Mouse (Mus musculus) liver, embryonic 14.5 days (tissue): ENCODE results near the gene Magi3.

Experiments used
- CTCF ChIP-seq: IDR thresholded peaks from 2 replicates; pipeline ENCODE4 v1.5.1; 2016; ENCODE audit warnings: antibody characterized with exemption, low read depth, control low read depth
- EP300 ChIP-seq: IDR thresholded peaks from 2 replicates; pipeline ENCODE4 v1.6.1; 2016; ENCODE audit warnings: antibody characterized with exemption, low read depth

DNA sequence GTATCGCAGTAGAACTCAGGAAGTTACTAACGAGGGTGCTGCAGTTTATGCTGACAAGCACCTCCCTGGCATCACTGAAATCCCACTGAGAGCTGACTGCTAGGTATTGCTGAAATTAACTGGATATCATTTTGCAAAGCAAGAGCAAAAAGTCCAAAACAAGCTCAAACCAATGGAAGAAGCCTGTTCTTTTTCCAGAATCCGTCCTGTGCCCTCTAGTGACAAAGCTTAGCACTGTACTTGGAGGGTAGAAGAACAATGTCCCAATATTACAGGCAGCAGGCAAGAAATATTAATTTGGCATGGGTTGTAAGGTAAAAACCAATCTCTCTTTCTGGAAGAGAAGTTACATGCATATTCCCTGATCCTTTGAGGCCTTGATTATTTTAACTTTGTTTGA is 118.5 kb downstream of the Magi3 start:
- TF ChIP-seq EP300, result no peak
- TF ChIP-seq CTCF, result no peak
